Comparison of ENCODE assay signal across 9 mouse cellular contexts in genomic region chr2:91971231-91972097, GRCm38 (mm10). TPM values are rescaled to one million over a fixed set of nuclear protein-coding genes. Genes with fewer than 3 reads are reported as not detected.
A peak's percentile ranks its signal among the peaks of the same experiment; 100 is the strongest.
DNase-seq lines count a peak whose midpoint lies in the region; ATAC-seq lines count a peak whose summit lies in the region.
"Had no signal": no experiment of that assay in that cellular context is flagged by ENCODE, and none has a peak within 500 bp of the region (broad histone marks: within the 10 kb centered on the region; RNA-seq: fewer than 3 reads in every experiment).

No protein-coding gene starts in this region.

- H3K36me3 ChIP-seq in heart, embryonic 11.5 days (ENCODE audit: control insufficient read depth, insufficient read depth, low read length): no peaks in the 10 kb centered on the region
- no peaks in the 10 kb centered on the region for H3K36me3 ChIP-seq in stomach, embryonic 16.5 days (ENCODE audit: control insufficient read depth, insufficient read depth, low read length)

- peak; percentile 40; the same call in 1 of the 2 replicates for ATAC-seq in heart, embryonic 11.5 days (replicated peaks; ENCODE audit: insufficient number of reproducible peaks, low FRiP score, low TSS enrichment)
- 0 out of 2 replicates have a peak, but pooled peaks have one; percentile 12 for ATAC-seq in stomach, embryonic 16.5 days (ENCODE audit: insufficient read depth, low FRiP score)
- ATAC-seq in inflammation-experienced regulatory T-cells, adult 6 months: no peak

- peaks cover 32% of the 10 kb centered on the region for H3K4me1 ChIP-seq in heart, embryonic 11.5 days (ENCODE audit: control insufficient read depth, insufficient read depth, low read length)
- H3K4me1 ChIP-seq in stomach, embryonic 16.5 days (ENCODE audit: control insufficient read depth, insufficient read depth, low read length): peaks cover 23% of the 10 kb centered on the region

- H3K9me3 ChIP-seq in heart, embryonic 11.5 days (replicated peaks; ENCODE audit: control insufficient read depth, low read length): no peaks in the 10 kb centered on the region
- no peaks in the 10 kb centered on the region for H3K9me3 ChIP-seq in stomach, embryonic 16.5 days (replicated peaks; ENCODE audit: control insufficient read depth, low read length)

- H3K27ac ChIP-seq in heart, embryonic 11.5 days (ENCODE audit: low read depth, low read length): peak overlapping the region; percentile 83
- peak overlapping the region; percentile 79 for H3K27ac ChIP-seq in stomach, embryonic 16.5 days (ENCODE audit: low read length)

- H3K27me3 ChIP-seq in heart, embryonic 11.5 days (ENCODE audit: control insufficient read depth, insufficient read depth, low read length): peaks cover 23% of the 10 kb centered on the region
- H3K27me3 ChIP-seq in stomach, embryonic 16.5 days (ENCODE audit: control insufficient read depth, insufficient read depth, low read length): peaks cover 20% of the 10 kb centered on the region

- H3K4me3 ChIP-seq in heart, embryonic 11.5 days (ENCODE audit: low read depth, low read length): no peak overlapping the region
- no peak overlapping the region for H3K4me3 ChIP-seq in stomach, embryonic 16.5 days (replicated peaks; ENCODE audit: low read length)

- 12% methylated on average over 21 of the region's 21 CpGs for WGBS in heart, embryonic 11.5 days (ENCODE audit: insufficient replicate concordance)
- WGBS in stomach, embryonic 16.5 days: 24% methylated on average over 21 of the region's 21 CpGs

- H3K9ac ChIP-seq in heart, embryonic 11.5 days (ENCODE audit: low read depth, low read length): peak overlapping the region; percentile 50
- peak overlapping the region; percentile 40 for H3K9ac ChIP-seq in stomach, embryonic 16.5 days (ENCODE audit: low read length)

- H3K4me2 ChIP-seq in heart, embryonic 11.5 days: peak overlapping the region; percentile 52
- H3K4me2 ChIP-seq in stomach, embryonic 16.5 days (ENCODE audit: low read depth, low read length): peak overlapping the region; percentile 33; the same call in 1 of the 2 replicates

- DNase-seq in gastrocnemius, adult 18-20 months (ENCODE audit: low spot score): peak; percentile 77
- DNase-seq in gastrocnemius, postnatal 4 days (ENCODE audit: low spot score in 2 of 2): no peak
- DNase-seq in cerebellum, postnatal 36 days: peak; percentile 76 to 84
- peak; percentile 67 for DNase-seq in kidney, postnatal 10 days
- DNase-seq in lung, postnatal 14 days: peak; percentile 56

RNA-seq across cellular contexts. Expression of gene Dgkz, which starts 4.2 kb away (rescaled TPM):
- total RNA-seq in gastrocnemius, adult 18-20 months (2021): 10 to 100 TPM; 29.0 to 32.7 TPM
- total RNA-seq in gastrocnemius, postnatal 4 days (2021): 100 to 1,000 TPM in 1 of 2 experiments, 10 to 100 TPM in 1; 96.0 to 121 TPM
- 42.1 and 49.6 TPM in 2 replicates for polyA plus RNA-seq in heart, embryonic 11.5 days (2014; fragmentation: Nextera tagmentation; extraction: Ambion mirVana)
- 34.9 and 38.3 TPM in 2 replicates for polyA plus RNA-seq in stomach, embryonic 16.5 days (2015; fragmentation: Nextera tagmentation; extraction: Ambion mirVana)
- 100 to 1,000 TPM in 2 of 3 experiments, 10 to 100 TPM in 1; 89.4 to 181 (median 130) TPM for polyA plus RNA-seq in inflammation-experienced regulatory T-cells, adult 6 months (2017; shearing (Covaris generic))

RNA-seq across cellular contexts. Expression of gene Gm9821, which starts 26.0 kb away (rescaled TPM):
- total RNA-seq in gastrocnemius, adult 18-20 months (2021): not detected
- total RNA-seq in gastrocnemius, postnatal 4 days (2021): not detected
- 1.8 and 2.8 TPM in 2 replicates for polyA plus RNA-seq in heart, embryonic 11.5 days (2014; fragmentation: Nextera tagmentation; extraction: Ambion mirVana)
- polyA plus RNA-seq in stomach, embryonic 16.5 days (2015; fragmentation: Nextera tagmentation; extraction: Ambion mirVana): 0.83 and 0.91 TPM in 2 replicates
- polyA plus RNA-seq in inflammation-experienced regulatory T-cells, adult 6 months (2017; shearing (Covaris generic)): 1 to 10 TPM in 1 of 3 experiments, under 1 TPM in 2; 0.78 to 1.8 (median 0.83) TPM
- total RNA-seq: gastrocnemius, adult 8-10 months had no signal

RNA-seq across cellular contexts. Expression of gene Mdk, which starts 39.4 kb away (rescaled TPM):
- 1 to 10 TPM in 1 of 2 experiments, under 1 TPM in 1; 0.82 to 1.7 TPM for total RNA-seq in gastrocnemius, adult 18-20 months (2021)
- 100 to 1,000 TPM; 130 to 135 TPM for total RNA-seq in gastrocnemius, postnatal 4 days (2021)
- polyA plus RNA-seq in heart, embryonic 11.5 days (2014; fragmentation: Nextera tagmentation; extraction: Ambion mirVana): 842 and 965 TPM in 2 replicates
- polyA plus RNA-seq in stomach, embryonic 16.5 days (2015; fragmentation: Nextera tagmentation; extraction: Ambion mirVana): 458 and 550 TPM in 2 replicates
- polyA plus RNA-seq in inflammation-experienced regulatory T-cells, adult 6 months (2017; shearing (Covaris generic)): 1 to 10 TPM; 1.5 to 2.2 (median 1.5) TPM

RNA-seq across cellular contexts. Expression of gene Chrm4, which starts 44.4 kb away (rescaled TPM):
- total RNA-seq in gastrocnemius, adult 18-20 months (2021): not detected
- total RNA-seq in gastrocnemius, postnatal 4 days (2021): under 1 TPM; 0.32 to 0.36 TPM
- polyA plus RNA-seq in heart, embryonic 11.5 days (2014; fragmentation: Nextera tagmentation; extraction: Ambion mirVana): not detected in 2 replicates
- 0.27 and 0.31 TPM in 2 replicates for polyA plus RNA-seq in stomach, embryonic 16.5 days (2015; fragmentation: Nextera tagmentation; extraction: Ambion mirVana)
- 1 to 10 TPM in 1 of 3 experiments, under 1 TPM in 1, not detected in 1; 0.23 to 1.9 TPM for polyA plus RNA-seq in inflammation-experienced regulatory T-cells, adult 6 months (2017; shearing (Covaris generic))
- total RNA-seq: gastrocnemius, adult 8-10 months had no signal

RNA-seq across cellular contexts. Expression of gene Creb3l1, which starts 52.8 kb away (rescaled TPM):
- total RNA-seq in gastrocnemius, adult 18-20 months (2021): 1 to 10 TPM; 3.0 to 4.5 TPM
- total RNA-seq in gastrocnemius, postnatal 4 days (2021): 10 to 100 TPM; 44.8 to 59.4 TPM
- 8.2 TPM in 2 replicates for polyA plus RNA-seq in heart, embryonic 11.5 days (2014; fragmentation: Nextera tagmentation; extraction: Ambion mirVana)
- polyA plus RNA-seq in stomach, embryonic 16.5 days (2015; fragmentation: Nextera tagmentation; extraction: Ambion mirVana): 21.7 and 24.5 TPM in 2 replicates
- polyA plus RNA-seq in inflammation-experienced regulatory T-cells, adult 6 months (2017; shearing (Covaris generic)): 1 to 10 TPM in 2 of 3 experiments, under 1 TPM in 1; 0.92 to 1.7 (median 1.1) TPM

Comparison
In these comparisons a context has a peak if more than half of its experiments do, and no peak if none do; other contexts are left out.
1. DNase-seq: peak in gastrocnemius, adult 18-20 months (single experiment), cerebellum, postnatal 36 days (2 of 2), kidney, postnatal 10 days (single experiment) and lung, postnatal 14 days (single experiment); none in gastrocnemius, postnatal 4 days (0 of 2).
2. RNA of gene Mdk, which starts 39.4 kb away (polyA plus RNA-seq): 842 to 965 TPM in heart, embryonic 11.5 days and 458 to 550 TPM in stomach, embryonic 16.5 days; 1.5 to 2.2 TPM in inflammation-experienced regulatory T-cells, adult 6 months; every median in the first group is over 100 times any median in the second.